Mouse (Mus musculus) lung, postnatal 0 days (tissue): Measurements from ENCODE around the gene Ttc9c. TPM values are rescaled to one million over a fixed set of nuclear protein-coding genes. Genes with fewer than 3 reads are reported as not detected.

Experiments used
- ATAC-seq: fragments of 200-750 bp; cut with Nextera tagmentation; 2 replicates; pipeline ENCODE4 v1.8.0; 2017; ENCODE audit warnings: moderate library complexity
- DNase-seq: peaks from one replicate; pipeline ENCODE4 v3.0.0-alpha.2; 2016; ENCODE audit warnings: low spot score
- H3K27ac ChIP-seq: fragments of 300-500 bp; sonication (generic); 2 replicates; pipeline ENCODE4 v1.5.1; 2014; ENCODE audit warnings: antibody characterized with exemption, mild to moderate bottlenecking, low read length, mixed read lengths
- H3K27me3 ChIP-seq: fragments of 300-500 bp; sonication (generic); replicated peaks from 2 replicates; pipeline ENCODE4 v1.6.1; 2014; ENCODE audit warnings: low read length, mixed read lengths; ENCODE audit not compliant: insufficient read depth
- H3K36me3 ChIP-seq: fragments of 300-500 bp; sonication (generic); 2 replicates; pipeline ENCODE4 v1.6.1; 2014; ENCODE audit warnings: low read length, mixed read lengths; ENCODE audit not compliant: insufficient read depth
- H3K4me1 ChIP-seq: fragments of 300-500 bp; sonication (generic); 2 replicates; pipeline ENCODE4 v1.6.1; 2014; ENCODE audit warnings: antibody characterized with exemption, low read depth, low read length, mixed read lengths; ENCODE audit not compliant: insufficient read depth
- H3K4me2 ChIP-seq: fragments of 300-500 bp; sonication (generic); replicated peaks from 2 replicates; pipeline ENCODE4 v1.6.1; 2014; ENCODE audit warnings: low read depth, mild to moderate bottlenecking, low read length, moderate library complexity, mixed read lengths
- H3K4me3 ChIP-seq: fragments of 300-500 bp; sonication (generic); 2 replicates; pipeline ENCODE4 v1.5.1; 2014; ENCODE audit warnings: low read depth, low read length
- H3K9ac ChIP-seq: fragments of 300-500 bp; sonication (generic); replicated peaks from 2 replicates; pipeline ENCODE4 v1.6.1; 2014; ENCODE audit warnings: low read depth, mild to moderate bottlenecking
- H3K9me3 ChIP-seq: fragments of 300-500 bp; sonication (generic); 2 replicates; pipeline ENCODE4 v1.6.1; 2016; ENCODE audit warnings: low read length, mixed read lengths
- CTCF ChIP-seq: IDR thresholded peaks from 2 replicates; pipeline ENCODE4 v1.5.1; 2016; ENCODE audit warnings: antibody characterized with exemption, mild to moderate bottlenecking
- EP300 ChIP-seq: IDR thresholded peaks from 2 replicates; pipeline ENCODE4 v1.6.1; 2016; ENCODE audit warnings: antibody characterized with exemption, mild to moderate bottlenecking, control low read depth
- WGBS: fragments of 180-500 bp; shearing (Covaris S2); extraction: QIAGEN DNeasy Blood & Tissue Kit; methylation state at CpG from one replicate; pipeline ENCODE4 v1.1.7; 2014; 5-methylcytosine and 5-hydroxymethylcytosine counted together
- polyA plus RNA-seq: library from polyadenylated mRNA; unstranded; fragments of >200 nt; fragmentation: Nextera tagmentation; extraction: Ambion mirVana; gene quantifications from 2 replicates; pipeline ENCODE4 v1.2.1, GENCODE M21; 2015

Gene Ttc9c
- polyA plus RNA-seq, 1 experiment from 2014 or later: 21.4 TPM

- H3K27ac ChIP-seq: no peak overlapping the region
These were observed 13.8 kb upstream of the Ttc9c start for GRCm38 (mm10) chr19:8832971-8833370.

GRCm38 (mm10) chr19:8831262-8831661 lies 12.1 kb upstream of the Ttc9c start:
- Histone ChIP-seq H3K9ac (no peak overlapping the region), H3K4me3 (no peak overlapping the region), H3K9me3 (no peaks in the 10 kb centered on the region), H3K4me1 (no peaks in the 10 kb centered on the region), H3K36me3 (peaks cover 57% of the 10 kb centered on the region), H3K27ac (no peak overlapping the region), H3K4me2 (no peak overlapping the region), H3K27me3 (no peaks in the 10 kb centered on the region)
- 82% methylated on average over 11 of the region's 11 CpGs for WGBS
- DNase-seq (no peak), ATAC-seq (no peak)
- TF ChIP-seq EP300: no peak
- peak; percentile 17; the same call in 1 of the 2 replicates for TF ChIP-seq CTCF

More at GRCm38 (mm10) chr19:8832971-8833370, 13.8 kb upstream of the Ttc9c start:
- H3K9ac ChIP-seq: no peak overlapping the region
- DNase-seq (no peak), ATAC-seq (no peak)
- H3K9me3 ChIP-seq: no peaks in the 10 kb centered on the region
- H3K36me3 ChIP-seq: peaks cover 42% of the 10 kb centered on the region
- H3K4me3 ChIP-seq: no peak overlapping the region
- no peaks in the 10 kb centered on the region for H3K4me1 ChIP-seq
- TF ChIP-seq CTCF (no peak), EP300 (no peak)
- H3K27me3 ChIP-seq: no peaks in the 10 kb centered on the region
- WGBS: 84% methylated on average over 4 of the region's 4 CpGs
- H3K4me2 ChIP-seq: no peak overlapping the region

GRCm38 (mm10) chr19:8830664-8831063 lies 11.5 kb upstream of the Ttc9c start:
- H3K9me3 ChIP-seq: no peaks in the 10 kb centered on the region
- H3K4me1 ChIP-seq: no peaks in the 10 kb centered on the region
- 93% methylated on average over 8 of the region's 8 CpGs for WGBS
- no peak overlapping the region for H3K4me3 ChIP-seq
- H3K36me3 ChIP-seq: peaks cover 62% of the 10 kb centered on the region
- no peak overlapping the region for H3K9ac ChIP-seq
- ATAC-seq: no peak
- DNase-seq: no peak
- no peak overlapping the region for H3K27ac ChIP-seq
- no peaks in the 10 kb centered on the region for H3K27me3 ChIP-seq
- TF ChIP-seq EP300: no peak
- TF ChIP-seq CTCF: no peak
- H3K4me2 ChIP-seq: no peak overlapping the region

- Histone ChIP-seq H3K4me2 (no peak within 1 kb of the TSS), H3K4me3 (no peak within 1 kb of the TSS), H3K36me3 (peaks cover 70% of the 10 kb centered on the region), H3K27ac (no peak within 1 kb of the TSS), H3K9me3 (no peaks in the 10 kb centered on the region), H3K4me1 (no peaks in the 10 kb centered on the region), H3K27me3 (no peaks in the 10 kb centered on the region), H3K9ac (no peak within 1 kb of the TSS)
- ATAC-seq (no peak), DNase-seq (peak; percentile 44)
- WGBS: 84% methylated on average over 8 of the region's 8 CpGs
- TF ChIP-seq CTCF: no peak
- TF ChIP-seq EP300: no peak
These were observed 10.5 kb upstream of the Ttc9c start, which contains the start of gene AC129217.1 for GRCm38 (mm10) chr19:8829660-8830059. Gene AC129217.1 (plus strand): TSS chr19:8829773.

- TF ChIP-seq CTCF (no peak), EP300 (no peak)
- 65% methylated on average over 8 of the region's 8 CpGs for WGBS
- H3K4me1 ChIP-seq: 0 out of 2 replicates have a peak, but pooled peaks cover 5% of the 10 kb centered on the region
- peak overlapping the region; percentile 73; the same call in 1 of the 2 replicates for H3K4me2 ChIP-seq
- no peaks in the 10 kb centered on the region for H3K9me3 ChIP-seq
- peaks cover 35% of the 10 kb centered on the region for H3K36me3 ChIP-seq
- H3K27ac ChIP-seq: no peak overlapping the region
- DNase-seq (no peak), ATAC-seq (no peak)
- no peaks in the 10 kb centered on the region for H3K27me3 ChIP-seq
- H3K4me3 ChIP-seq: no peak overlapping the region
- no peak overlapping the region for H3K9ac ChIP-seq
These were observed 3.6 kb upstream of the Ttc9c start for GRCm38 (mm10) chr19:8822696-8823095.

- Histone ChIP-seq H3K27me3 (no peaks in the 10 kb centered on the region), H3K36me3 (peaks cover 23% of the 10 kb centered on the region)
- ATAC-seq: no peak
These were observed 2.0 kb upstream of the Ttc9c start for GRCm38 (mm10) chr19:8821146-8821545.

More at GRCm38 (mm10) chr19:8821146-8821545, 2.0 kb upstream of the Ttc9c start:
- peak overlapping the region; percentile 99 for H3K4me3 ChIP-seq
- peak overlapping the region; percentile 73 for H3K4me2 ChIP-seq
- no peaks in the 10 kb centered on the region for H3K9me3 ChIP-seq
- peak overlapping the region; percentile 91 for H3K9ac ChIP-seq
- DNase-seq: peak; percentile 65
- WGBS: under 1% methylated on average over 7 of the region's 7 CpGs
- H3K27ac ChIP-seq: peak overlapping the region; percentile 97
- TF ChIP-seq EP300: no peak
- no peak for TF ChIP-seq CTCF
- 0 out of 2 replicates have a peak, but pooled peaks cover 5% of the 10 kb centered on the region for H3K4me1 ChIP-seq
